Mouse (Mus musculus) telencephalon, adult 2 months (tissue): ENCODE results near the gene Rps2.

Source experiments
- DNase-seq: peaks from one replicate; pipeline ENCODE4 v3.0.0-alpha.2; 2011; ENCODE audit warnings: low read depth, low spot score

Rps2 gene

GRCm38 (mm10) chr17:24766266-24766875 is 48.5 kb downstream of the Rps2 start:
- no peak for DNase-seq

- DNase-seq = no peak
Observed at GRCm38 (mm10) chr17:24769146-24769545, 51.2 kb downstream of the Rps2 start.
